Mouse (Mus musculus) lung, embryonic 16.5 days (tissue): ENCODE data around the gene Ezh1. TPM values are rescaled to one million over a fixed set of nuclear protein-coding genes. Genes with fewer than 3 reads are reported as not detected.

ENCODE experiments used
- ATAC-seq: fragments of 200-750 bp; cut with Nextera tagmentation; 2 replicates; pipeline ENCODE4 v1.8.0; 2017; ENCODE audit warnings: low read depth, mild to moderate bottlenecking, moderate library complexity
- H3K27ac ChIP-seq: fragments of 300-500 bp; sonication (generic); 2 replicates; pipeline ENCODE4 v1.5.1; 2014; ENCODE audit warnings: mild to moderate bottlenecking, control low read depth, low read length
- H3K27me3 ChIP-seq: fragments of 300-500 bp; sonication (generic); 2 replicates; pipeline ENCODE4 v1.6.1; 2014; ENCODE audit warnings: low read depth, low read length, mixed read lengths; ENCODE audit not compliant: control insufficient read depth, insufficient read depth
- H3K36me3 ChIP-seq: fragments of 300-500 bp; sonication (generic); 2 replicates; pipeline ENCODE4 v1.6.1; 2014; ENCODE audit warnings: low read length; ENCODE audit not compliant: control insufficient read depth, insufficient read depth
- H3K4me1 ChIP-seq: fragments of 300-500 bp; sonication (generic); replicated peaks from 2 replicates; pipeline ENCODE4 v1.6.1; 2014; ENCODE audit warnings: low read length, mixed read lengths; ENCODE audit not compliant: control insufficient read depth, insufficient read depth
- H3K4me2 ChIP-seq: fragments of 300-500 bp; sonication (generic); 2 replicates; pipeline ENCODE4 v1.6.1; 2014; ENCODE audit warnings: low read depth, low read length, control low read depth
- H3K4me3 ChIP-seq: fragments of 300-500 bp; sonication (generic); 2 replicates; pipeline ENCODE4 v1.5.1; 2014; ENCODE audit warnings: mild to moderate bottlenecking, low read length, control low read depth
- H3K9ac ChIP-seq: fragments of 300-500 bp; sonication (generic); 2 replicates; pipeline ENCODE4 v1.6.1; 2014; ENCODE audit warnings: low read length, control low read depth
- H3K9me3 ChIP-seq: fragments of 300-500 bp; sonication (generic); 2 replicates; pipeline ENCODE4 v1.6.1; 2016; ENCODE audit warnings: low read length; ENCODE audit not compliant: control insufficient read depth
- WGBS: fragments of 180-500 bp; shearing (Covaris S2); extraction: QIAGEN DNeasy Blood & Tissue Kit; methylation state at CpG from one replicate; pipeline ENCODE4 v1.1.7; 2014; 5-methylcytosine and 5-hydroxymethylcytosine counted together
- polyA plus RNA-seq: library from polyadenylated mRNA; unstranded; fragments of >200 nt; fragmentation: Nextera tagmentation; extraction: Ambion mirVana; gene quantifications from 2 replicates; pipeline ENCODE4 v1.2.1, GENCODE M21; 2015

Ezh1 gene
- polyA plus RNA-seq, 1 experiment from 2014 or later = 20.8 TPM

- Histone ChIP-seq H3K9ac (no peak overlapping the region), H3K4me2 (no peak overlapping the region), H3K27ac (no peak overlapping the region), H3K4me1 (no peaks in the 10 kb centered on the region), H3K27me3 (peaks cover 11% of the 10 kb centered on the region), H3K9me3 (no peaks in the 10 kb centered on the region), H3K4me3 (no peak overlapping the region), H3K36me3 (no peaks in the 10 kb centered on the region)
- 87% methylated on average over 11 of the region's 11 CpGs for whole genome bisulfite sequencing
- ATAC-seq = no peak
Measured at GRCm38 (mm10) chr11:101181961-101182360, 44.3 kb downstream of the Ezh1 start.

DNA sequence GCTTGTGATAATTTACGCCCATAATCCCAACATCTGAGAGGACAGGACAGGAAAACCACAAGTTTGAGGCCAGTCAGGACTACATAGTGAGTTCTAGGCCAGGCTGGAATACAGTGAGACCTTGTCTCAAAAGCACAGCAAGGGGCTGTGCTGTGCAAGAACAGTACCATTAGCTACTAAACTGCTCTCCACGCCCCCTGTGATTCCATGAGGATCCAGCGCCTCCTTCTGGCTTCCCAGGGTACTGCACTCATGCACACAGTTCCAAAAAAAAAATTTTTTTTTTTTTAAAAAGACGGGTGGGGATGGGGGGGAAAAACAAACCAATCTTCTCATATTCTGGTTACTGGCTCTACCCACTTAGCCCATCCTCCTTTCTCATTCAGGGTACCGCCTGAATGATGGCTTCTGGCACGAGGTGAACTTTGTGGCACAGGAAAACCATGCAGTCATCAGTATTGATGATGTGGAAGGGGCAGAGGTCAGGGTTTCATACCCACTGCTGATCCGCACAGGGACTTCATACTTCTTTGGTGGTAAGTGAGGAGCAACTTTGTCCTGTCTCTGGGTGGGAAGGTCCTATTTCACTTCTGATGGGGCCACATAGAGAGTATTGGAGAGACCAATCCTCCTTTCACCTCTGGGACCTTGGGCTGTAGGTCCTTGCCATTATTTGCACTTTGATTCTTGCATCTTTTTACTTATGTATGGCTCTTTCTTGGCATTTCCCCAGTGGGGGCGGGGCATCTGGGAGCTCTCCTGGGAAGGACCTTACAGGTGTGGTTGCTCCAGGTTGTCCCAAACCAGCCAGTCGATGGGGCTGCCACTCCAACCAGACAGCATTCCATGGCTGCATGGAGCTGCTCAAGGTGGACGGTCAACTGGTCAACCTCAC is 45.2 kb downstream of the Ezh1 start:
- no peak overlapping the region for H3K4me2 ChIP-seq
- no peaks in the 10 kb centered on the region for H3K36me3 ChIP-seq
- no peak overlapping the region for H3K9ac ChIP-seq
- H3K4me3 ChIP-seq = no peak overlapping the region
- no peak for ATAC-seq
- H3K27ac ChIP-seq = no peak overlapping the region
- H3K27me3 ChIP-seq = peaks cover 19% of the 10 kb centered on the region
- WGBS = 35% methylated on average over 10 of the region's 10 CpGs
- no peaks in the 10 kb centered on the region for H3K4me1 ChIP-seq
- no peaks in the 10 kb centered on the region for H3K9me3 ChIP-seq

GRCm38 (mm10) chr11:101180261-101180660 is 46.0 kb downstream of the Ezh1 start:
- 46% methylated on average over 17 of the region's 17 CpGs for WGBS
- peaks cover 4% of the 10 kb centered on the region for H3K4me1 ChIP-seq
- no peak overlapping the region for H3K27ac ChIP-seq
- no peaks in the 10 kb centered on the region for H3K36me3 ChIP-seq
- no peaks in the 10 kb centered on the region for H3K9me3 ChIP-seq
- no peak for ATAC-seq
- H3K4me3 ChIP-seq = no peak overlapping the region
- H3K27me3 ChIP-seq = peaks cover 24% of the 10 kb centered on the region
- no peak overlapping the region for H3K9ac ChIP-seq
- H3K4me2 ChIP-seq = no peak overlapping the region

DNA sequence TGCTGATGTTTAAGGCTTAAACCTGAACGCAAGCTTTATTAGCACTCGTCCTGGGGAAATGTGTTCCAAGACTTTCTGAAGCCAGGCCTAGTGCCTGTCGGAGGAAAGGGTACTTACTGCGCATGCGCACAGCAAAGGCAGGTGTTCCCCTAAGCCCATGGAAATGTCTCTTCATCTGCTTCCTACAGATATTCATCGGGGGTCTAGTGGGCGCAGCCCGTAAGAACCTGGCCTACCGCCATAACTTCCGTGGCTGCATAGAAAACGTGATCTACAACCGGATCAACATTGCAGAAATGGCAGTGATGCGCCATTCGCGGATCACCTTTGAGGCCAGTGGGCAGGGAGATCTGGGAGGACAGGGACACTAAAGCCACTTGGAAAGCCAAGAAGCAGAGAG is 47.0 kb downstream of the Ezh1 start:
- Histone ChIP-seq H3K4me2 (no peak overlapping the region), H3K4me1 (peaks cover 13% of the 10 kb centered on the region), H3K27ac (no peak overlapping the region)

DNA sequence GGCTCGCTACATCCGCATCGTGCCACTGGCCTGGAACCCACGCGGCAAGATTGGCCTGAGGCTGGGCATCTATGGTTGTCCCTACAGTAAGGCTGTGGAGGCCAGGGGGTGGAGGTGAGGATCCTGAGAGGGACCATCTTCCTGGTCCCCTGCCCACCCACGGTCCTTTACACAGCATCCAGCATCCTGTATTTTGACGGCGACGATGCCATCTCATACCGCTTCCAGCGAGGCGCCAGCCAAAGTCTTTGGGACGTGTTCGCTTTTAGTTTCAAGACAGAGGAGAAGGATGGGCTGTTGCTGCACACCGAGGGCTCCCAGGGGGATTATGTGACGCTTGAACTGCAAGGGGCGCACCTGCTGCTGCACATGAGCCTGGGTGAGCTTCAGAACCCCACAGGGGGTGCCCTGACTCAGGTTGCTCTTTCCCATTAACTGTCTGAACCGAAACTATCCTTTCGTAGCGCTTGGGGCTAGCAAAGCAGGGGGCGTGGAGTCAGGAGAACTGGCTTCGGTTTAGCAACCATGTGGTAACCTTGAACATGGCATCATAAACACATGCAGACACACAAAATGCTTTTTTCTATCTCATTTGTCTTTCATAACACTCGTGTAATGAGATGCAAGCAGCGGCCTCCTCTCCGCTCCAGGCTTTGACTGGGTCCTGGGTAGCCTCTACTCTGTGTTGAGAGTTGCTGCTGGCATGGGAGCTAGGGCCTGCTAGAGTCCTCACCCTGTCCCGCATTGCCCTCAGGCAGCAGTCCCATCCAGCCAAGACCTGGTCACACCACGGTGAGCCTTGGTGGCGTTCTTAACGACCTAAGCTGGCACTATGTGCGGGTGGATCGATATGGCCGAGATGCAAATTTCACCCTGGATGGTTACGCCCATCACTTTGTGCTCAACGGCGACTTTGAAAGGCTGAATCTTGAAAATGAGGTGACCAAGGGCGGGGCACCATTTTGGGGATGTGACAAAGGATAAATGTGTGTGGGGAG is 47.9 kb downstream of the Ezh1 start:
- no peak for ATAC-seq
- no peak overlapping the region for H3K4me3 ChIP-seq
- peaks cover 30% of the 10 kb centered on the region for H3K27me3 ChIP-seq
- H3K9me3 ChIP-seq = no peaks in the 10 kb centered on the region
- no peak overlapping the region for H3K9ac ChIP-seq
- H3K27ac ChIP-seq = no peak overlapping the region
- peaks cover 23% of the 10 kb centered on the region for H3K4me1 ChIP-seq
- no peak overlapping the region for H3K4me2 ChIP-seq
- H3K36me3 ChIP-seq = no peaks in the 10 kb centered on the region
- 53% methylated on average over 36 of the region's 36 CpGs for whole genome bisulfite sequencing

More for the DNA sequence above, 47.0 kb downstream of the Ezh1 start:
- Histone ChIP-seq H3K9ac (no peak overlapping the region), H3K4me3 (no peak overlapping the region), H3K36me3 (no peaks in the 10 kb centered on the region), H3K9me3 (no peaks in the 10 kb centered on the region), H3K27me3 (peaks cover 30% of the 10 kb centered on the region)
- WGBS = 77% methylated on average over 15 of the region's 15 CpGs
- ATAC-seq = no peak

DNA sequence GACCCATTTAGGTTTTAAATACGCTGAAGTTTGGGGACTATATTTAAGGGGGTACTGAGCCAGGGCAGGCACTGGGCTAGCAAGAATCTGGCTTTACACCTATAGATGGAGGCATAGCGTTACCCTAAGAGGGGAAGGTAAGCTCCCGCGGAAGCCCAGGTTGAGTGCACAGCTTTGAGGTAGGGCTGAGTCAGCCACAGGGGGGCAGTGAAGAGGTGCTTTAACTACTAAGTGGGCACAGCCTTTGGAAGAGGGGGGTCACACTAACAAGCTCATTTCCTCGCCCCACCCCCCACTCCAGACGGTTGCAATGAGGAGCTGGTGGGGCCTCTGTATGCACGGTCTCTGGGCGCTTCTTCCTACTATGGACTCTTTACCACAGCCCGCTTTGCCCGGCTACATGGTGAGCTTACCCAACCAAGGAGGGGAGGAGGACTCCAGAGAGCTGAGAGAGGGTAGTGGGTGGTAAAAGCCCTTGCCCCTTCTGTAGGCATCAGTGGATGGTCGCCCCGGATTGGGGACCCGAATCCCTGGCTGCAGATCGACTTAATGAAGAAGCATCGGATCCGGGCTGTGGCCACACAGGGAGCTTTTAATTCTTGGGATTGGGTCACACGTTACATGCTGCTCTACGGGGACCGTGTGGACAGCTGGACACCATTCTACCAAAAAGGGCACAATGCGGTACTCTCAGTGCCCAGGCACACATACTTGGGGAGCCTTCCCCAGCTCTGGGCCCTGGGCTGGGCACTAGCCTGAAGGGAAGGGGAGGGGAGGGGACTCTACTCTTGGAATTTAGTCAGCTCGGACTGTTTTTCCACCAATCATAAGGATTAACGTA is 49.1 kb downstream of the Ezh1 start:
- H3K4me1 ChIP-seq = peaks cover 34% of the 10 kb centered on the region
- H3K4me3 ChIP-seq = no peak overlapping the region
- H3K27me3 ChIP-seq = peaks cover 30% of the 10 kb centered on the region
- peak overlapping the region; percentile 54; the same call in 1 of the 2 replicates for H3K4me2 ChIP-seq
- ATAC-seq = no peak
- WGBS = 30% methylated on average over 22 of the region's 22 CpGs
- no peak overlapping the region for H3K27ac ChIP-seq
- H3K36me3 ChIP-seq = no peaks in the 10 kb centered on the region
- H3K9me3 ChIP-seq = no peaks in the 10 kb centered on the region
- H3K9ac ChIP-seq = no peak overlapping the region

DNA sequence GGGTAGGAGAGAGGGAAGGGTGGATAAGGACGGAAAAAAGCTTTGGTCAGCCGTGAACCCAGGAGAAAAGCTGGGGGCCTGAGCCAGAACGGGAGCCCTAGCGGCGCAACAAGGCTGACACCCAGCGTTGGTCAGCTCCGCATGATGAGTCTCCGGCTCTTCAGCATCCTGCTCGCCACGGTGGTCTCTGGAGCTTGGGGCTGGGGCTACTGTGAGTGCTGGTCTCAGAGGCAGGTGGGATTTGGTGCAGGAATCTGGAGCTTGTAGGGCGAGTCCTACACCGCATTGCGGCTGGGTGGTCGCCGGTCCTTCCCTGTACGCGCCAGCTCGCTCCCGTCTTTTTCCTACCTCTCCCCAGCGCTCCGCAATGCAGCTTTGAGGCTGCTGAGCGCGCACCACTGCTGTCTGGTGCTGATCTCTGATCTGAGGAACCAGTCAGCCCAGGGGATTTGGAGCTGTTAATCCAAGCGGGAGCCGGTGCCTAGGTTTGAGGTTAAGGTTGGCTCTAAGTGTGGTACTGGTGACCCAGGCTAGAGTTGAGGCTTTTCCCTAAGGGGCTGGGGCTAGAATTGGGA is 50.1 kb downstream of the Ezh1 start:
- Histone ChIP-seq H3K9me3 (no peaks in the 10 kb centered on the region), H3K4me1 (peaks cover 37% of the 10 kb centered on the region), H3K4me2 (peak overlapping the region; percentile 54), H3K4me3 (peak overlapping the region; percentile 26), H3K36me3 (no peaks in the 10 kb centered on the region), H3K27ac (no peak overlapping the region), H3K9ac (no peak overlapping the region), H3K27me3 (peaks cover 30% of the 10 kb centered on the region)
- no peak for ATAC-seq
- WGBS = under 1% methylated on average over 25 of the region's 25 CpGs

- H3K4me3 ChIP-seq = peak overlapping the region; percentile 26
- WGBS = 10% methylated on average over 11 of the region's 11 CpGs
- ATAC-seq = no peak
Measured at GRCm38 (mm10) chr11:101175636-101176116, 50.6 kb downstream of the Ezh1 start.

More at GRCm38 (mm10) chr11:101175636-101176116, 50.6 kb downstream of the Ezh1 start:
- Histone ChIP-seq H3K27ac (no peak overlapping the region), H3K4me1 (peaks cover 37% of the 10 kb centered on the region), H3K9ac (no peak overlapping the region), H3K36me3 (no peaks in the 10 kb centered on the region), H3K4me2 (peak overlapping the region; percentile 54), H3K9me3 (no peaks in the 10 kb centered on the region), H3K27me3 (peaks cover 30% of the 10 kb centered on the region)
